Mouse (Mus musculus) heart, embryonic 14.5 days (tissue): Measurements from ENCODE around the gene Atrnl1. TPM values are rescaled to one million over a fixed set of nuclear protein-coding genes. Genes with fewer than 3 reads are reported as not detected.

Experiments
- ATAC-seq: fragments of 200-750 bp; cut with Nextera tagmentation; 2 replicates; pipeline ENCODE4 v1.8.0; 2017; ENCODE audit warnings: low read depth, moderate TSS enrichment; ENCODE audit not compliant: insufficient number of reproducible peaks, insufficient read depth, low FRiP score
- H3K27ac ChIP-seq, 2 experiments: fragments of 200-500 bp in 1 of 2; fragments of 300-500 bp in 1 of 2; sonication (generic) in 1 of 2; replicated peaks in 1 of 2; 2 replicates each; pipeline ENCODE4 v1.5.1; 2012 to 2014; ENCODE audit warnings: low read depth in 2 of 2, low read length in 2 of 2, control low read depth in 1 of 2, mild to moderate bottlenecking in 1 of 2, mixed read lengths in 1 of 2; ENCODE audit not compliant: control insufficient read depth in 1 of 2, insufficient read depth in 1 of 2
- H3K27me3 ChIP-seq: fragments of 300-500 bp; sonication (generic); 2 replicates; pipeline ENCODE4 v1.6.1; 2014; ENCODE audit warnings: mild to moderate bottlenecking, low read length, control low read depth; ENCODE audit not compliant: control insufficient read depth, insufficient read depth
- H3K36me3 ChIP-seq: fragments of 300-500 bp; sonication (generic); 2 replicates; pipeline ENCODE4 v1.6.1; 2014; ENCODE audit warnings: mild to moderate bottlenecking, control low read depth, low read length, mixed read lengths; ENCODE audit not compliant: control insufficient read depth, insufficient read depth
- H3K4me1 ChIP-seq, 2 experiments: fragments of 200-500 bp in 1 of 2; fragments of 300-500 bp in 1 of 2; sonication (generic) in 1 of 2; 2 replicates each; pipeline ENCODE4 v1.6.1; 2012 to 2014; ENCODE audit warnings: low read length in 2 of 2, control low read depth in 1 of 2, mixed read lengths in 1 of 2; ENCODE audit not compliant: control insufficient read depth in 2 of 2, insufficient read depth in 2 of 2
- H3K4me2 ChIP-seq: fragments of 300-500 bp; sonication (generic); 2 replicates; pipeline ENCODE4 v1.6.1; 2014; ENCODE audit warnings: mild to moderate bottlenecking, low read length
- H3K4me3 ChIP-seq, 2 experiments: fragments of 200-500 bp in 1 of 2; fragments of 300-500 bp in 1 of 2; sonication (generic) in 1 of 2; 2 replicates each; pipeline ENCODE4 v1.5.1; 2012 to 2014; ENCODE audit warnings: low read length in 2 of 2, mild to moderate bottlenecking in 2 of 2, control low read depth in 1 of 2, low read depth in 1 of 2, moderate library complexity in 1 of 2; ENCODE audit not compliant: control insufficient read depth in 1 of 2, insufficient read depth in 1 of 2
- H3K9ac ChIP-seq: fragments of 300-500 bp; sonication (generic); 2 replicates; pipeline ENCODE4 v1.6.1; 2014; ENCODE audit warnings: mild to moderate bottlenecking, low read length
- H3K9me3 ChIP-seq: fragments of 300-500 bp; sonication (generic); 2 replicates; pipeline ENCODE4 v1.6.1; 2016; ENCODE audit warnings: low read length, control low read depth; ENCODE audit not compliant: control insufficient read depth
- WGBS: fragments of 180-500 bp; shearing (Covaris S2); extraction: QIAGEN DNeasy Blood & Tissue Kit; methylation state at CpG from one replicate; pipeline ENCODE4 v1.1.7; 2014; 5-methylcytosine and 5-hydroxymethylcytosine counted together
- polyA plus RNA-seq: library from polyadenylated mRNA; unstranded; fragments of >200 nt; fragmentation: Nextera tagmentation; extraction: Ambion mirVana; gene quantifications from 2 replicates; pipeline ENCODE4 v1.2.1, GENCODE M21; 2014

Gene Atrnl1
- polyA plus RNA-seq, 1 experiment from 2014 or later = 4.2 TPM

GRCm38 (mm10) chr19:58080168-58080567 is 469.3 kb downstream of the Atrnl1 start:
- H3K36me3 ChIP-seq = no peaks in the 10 kb centered on the region
- 80% methylated on average over 6 of the region's 6 CpGs for WGBS
- H3K4me1 ChIP-seq = no peaks in the 10 kb centered on the region
- no peak overlapping the region for H3K9ac ChIP-seq
- no peaks in the 10 kb centered on the region for H3K9me3 ChIP-seq
- H3K27me3 ChIP-seq = no peaks in the 10 kb centered on the region
- no peak for ATAC-seq
- H3K4me3 ChIP-seq = no peak overlapping the region
- H3K4me2 ChIP-seq = no peak overlapping the region
- no peak overlapping the region for H3K27ac ChIP-seq

- Histone ChIP-seq H3K4me2 (no peak overlapping the region), H3K9me3 (no peaks in the 10 kb centered on the region), H3K27ac (no peak overlapping the region), H3K9ac (no peak overlapping the region), H3K4me3 (no peak overlapping the region), H3K27me3 (no peaks in the 10 kb centered on the region), H3K36me3 (no peaks in the 10 kb centered on the region), H3K4me1 (no peaks in the 10 kb centered on the region)
- 95% methylated on average over 19 of the region's 19 CpGs for WGBS
- no peak for ATAC-seq
These were observed 471.9 kb downstream of the Atrnl1 start for GRCm38 (mm10) chr19:58082751-58083150.

GRCm38 (mm10) chr19:58084826-58085225 is 474.0 kb downstream of the Atrnl1 start:
- H3K36me3 ChIP-seq = no peaks in the 10 kb centered on the region
- WGBS = 86% methylated on average over 14 of the region's 14 CpGs

GRCm38 (mm10) chr19:58086734-58087133 is 475.9 kb downstream of the Atrnl1 start:
- Histone ChIP-seq H3K9ac (no peak overlapping the region), H3K4me1 (no peaks in the 10 kb centered on the region), H3K4me3 (no peak overlapping the region), H3K27me3 (no peaks in the 10 kb centered on the region), H3K27ac (no peak overlapping the region), H3K9me3 (no peaks in the 10 kb centered on the region), H3K36me3 (no peaks in the 10 kb centered on the region), H3K4me2 (no peak overlapping the region)
- 83% methylated on average over 8 of the region's 8 CpGs for WGBS
- ATAC-seq = no peak

More at GRCm38 (mm10) chr19:58084826-58085225, 474.0 kb downstream of the Atrnl1 start:
- Histone ChIP-seq H3K4me1 (no peaks in the 10 kb centered on the region), H3K4me3 (no peak overlapping the region), H3K27me3 (no peaks in the 10 kb centered on the region), H3K9ac (no peak overlapping the region), H3K9me3 (no peaks in the 10 kb centered on the region), H3K27ac (no peak overlapping the region), H3K4me2 (no peak overlapping the region)
- no peak for ATAC-seq

GRCm38 (mm10) chr19:58087901-58088300 is 477.1 kb downstream of the Atrnl1 start:
- H3K27ac ChIP-seq = no peak overlapping the region
- H3K36me3 ChIP-seq = no peaks in the 10 kb centered on the region
- H3K4me3 ChIP-seq = no peak overlapping the region
- no peak overlapping the region for H3K9ac ChIP-seq
- H3K4me1 ChIP-seq = no peaks in the 10 kb centered on the region
- no peak overlapping the region for H3K4me2 ChIP-seq
- no peak for ATAC-seq
- 61% methylated on average over 1 of the region's 1 CpGs for WGBS
- H3K9me3 ChIP-seq = no peaks in the 10 kb centered on the region
- H3K27me3 ChIP-seq = no peaks in the 10 kb centered on the region

- no peaks in the 10 kb centered on the region for H3K36me3 ChIP-seq
- 42% methylated on average over 7 of the region's 7 CpGs for WGBS
These were observed 477.6 kb downstream of the Atrnl1 start for GRCm38 (mm10) chr19:58088433-58088832.

GRCm38 (mm10) chr19:58091911-58092310 is 481.1 kb downstream of the Atrnl1 start:
- Histone ChIP-seq H3K27ac (no peak overlapping the region), H3K4me3 (no peak overlapping the region), H3K4me1 (no peaks in the 10 kb centered on the region), H3K4me2 (no peak overlapping the region), H3K27me3 (no peaks in the 10 kb centered on the region), H3K9ac (no peak overlapping the region), H3K36me3 (no peaks in the 10 kb centered on the region), H3K9me3 (no peaks in the 10 kb centered on the region)
- 94% methylated on average over 16 of the region's 16 CpGs for WGBS
- no peak for ATAC-seq

More at GRCm38 (mm10) chr19:58088433-58088832, 477.6 kb downstream of the Atrnl1 start:
- H3K4me2 ChIP-seq = no peak overlapping the region
- no peaks in the 10 kb centered on the region for H3K27me3 ChIP-seq
- H3K9ac ChIP-seq = no peak overlapping the region
- no peaks in the 10 kb centered on the region for H3K9me3 ChIP-seq
- no peak overlapping the region for H3K4me3 ChIP-seq
- ATAC-seq = no peak
- no peak overlapping the region for H3K27ac ChIP-seq
- H3K4me1 ChIP-seq = no peaks in the 10 kb centered on the region

- peaks cover 4% of the 10 kb centered on the region; the same call in 1 of the 2 replicates for H3K9me3 ChIP-seq
- 74% methylated on average over 14 of the region's 14 CpGs for WGBS
- no peak overlapping the region for H3K9ac ChIP-seq
- H3K4me2 ChIP-seq = no peak overlapping the region
- H3K4me1 ChIP-seq = no peaks in the 10 kb centered on the region
- no peak overlapping the region for H3K27ac ChIP-seq
- no peak for ATAC-seq
- H3K4me3 ChIP-seq = no peak overlapping the region
- H3K27me3 ChIP-seq = no peaks in the 10 kb centered on the region
- no peaks in the 10 kb centered on the region for H3K36me3 ChIP-seq
These were observed 484.1 kb downstream of the Atrnl1 start for GRCm38 (mm10) chr19:58094781-58095543.
